Mouse (Mus musculus) retina, postnatal 7 days (tissue): Measurements from ENCODE around the gene Slc4a7.
"Not testable (repeated sequence)": the region's sequence is repeated elsewhere in the genome, so short reads cannot be mapped to it uniquely, and the experiment has no call there.

Experiments
- DNase-seq: peaks from one replicate; pipeline ENCODE4 v3.0.0-alpha.2; 2012; ENCODE audit warnings: low read depth, low spot score

Gene Slc4a7

GRCm38 (mm10) chr14:14799861-14800260 lies 97.8 kb downstream of the Slc4a7 start:
- DNase-seq, result no peak

GRCm38 (mm10) chr14:14800332-14800731 lies 98.3 kb downstream of the Slc4a7 start:
- no peak for DNase-seq

GRCm38 (mm10) chr14:14800810-14801209 lies 98.7 kb downstream of the Slc4a7 start:
- DNase-seq, result no peak

- DNase-seq, result not testable (repeated sequence)
Observed at GRCm38 (mm10) chr14:14803115-14803514, 101.0 kb downstream of the Slc4a7 start, which contains the start of gene Nek10. TSS of gene Nek10 (plus strand) at chr14:14803415.

GRCm38 (mm10) chr14:14803921-14804517 lies 101.9 kb downstream of the Slc4a7 start:
- no peak for DNase-seq

GRCm38 (mm10) chr14:14804518-14805212 lies 102.6 kb downstream of the Slc4a7 start:
- no peak for DNase-seq

- DNase-seq, result no peak
Observed at GRCm38 (mm10) chr14:14832520-14833240, 130.6 kb downstream of the Slc4a7 start.

GRCm38 (mm10) chr14:14833498-14833897 lies 131.4 kb downstream of the Slc4a7 start:
- no peak for DNase-seq

GRCm38 (mm10) chr14:14834266-14834665 lies 132.2 kb downstream of the Slc4a7 start:
- DNase-seq, result no peak

GRCm38 (mm10) chr14:14837627-14838026 lies 135.5 kb downstream of the Slc4a7 start:
- DNase-seq, result no peak

- DNase-seq, result no peak
Observed at GRCm38 (mm10) chr14:14838109-14838508, 136.0 kb downstream of the Slc4a7 start.

- DNase-seq, result no peak
Observed at GRCm38 (mm10) chr14:14842734-14843530, 140.9 kb downstream of the Slc4a7 start.
